Mouse (Mus musculus): ENCODE data around the gene Clstn1.

DNA sequence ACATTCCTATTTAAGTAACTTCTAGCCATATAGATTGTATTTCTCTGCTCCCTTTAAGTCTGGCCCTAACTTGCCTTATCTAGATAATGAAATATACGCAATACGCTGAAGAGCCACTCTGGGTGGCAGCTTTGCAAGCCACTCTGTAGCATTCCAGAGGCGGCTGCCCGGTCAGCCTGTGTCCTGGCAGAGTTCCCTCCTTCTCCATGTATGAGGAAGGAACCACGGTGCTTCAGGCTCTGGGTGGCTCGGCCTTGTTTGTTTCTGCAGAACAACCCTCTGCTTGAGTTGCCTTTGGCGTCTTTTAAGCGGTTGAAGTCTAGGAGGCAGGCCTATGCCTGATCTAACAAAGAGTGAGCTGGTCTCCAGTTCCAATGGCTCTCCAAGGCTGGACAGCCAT is 13.4 kb upstream of the Clstn1 start:
- TF ChIP-seq CTCF (IDR thresholded peaks at IDR 0.05; ENCODE audit: low read depth) (no peak), EP300 (IDR thresholded peaks at IDR 0.05; ENCODE audit: low read depth) (no peak)
